Mouse (Mus musculus): Measurements from ENCODE around the gene Fgfr1op2.

Fgfr1op2 gene

DNA sequence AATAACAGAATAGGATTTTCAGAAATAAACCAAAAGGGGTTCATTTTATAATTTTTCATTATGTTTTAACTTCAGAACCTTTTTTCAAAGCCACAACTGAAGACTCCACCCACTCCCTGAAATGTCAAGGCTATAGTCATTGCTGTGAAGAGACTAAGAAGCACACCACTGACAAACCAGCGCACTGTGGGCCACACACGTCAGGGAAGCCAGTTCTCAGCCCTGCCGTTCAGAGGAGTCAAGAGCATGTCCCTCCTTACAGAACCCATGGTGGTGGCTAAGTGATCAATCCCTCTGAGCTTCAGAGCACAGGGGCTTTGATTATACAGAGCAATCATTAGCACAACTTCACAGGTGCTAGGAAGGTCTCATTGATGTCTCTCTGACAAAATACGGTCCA lies 25.6 kb downstream of the Fgfr1op2 start:
- DNase-seq (ENCODE audit: low spot score in 2 of 2): no peak

DNA sequence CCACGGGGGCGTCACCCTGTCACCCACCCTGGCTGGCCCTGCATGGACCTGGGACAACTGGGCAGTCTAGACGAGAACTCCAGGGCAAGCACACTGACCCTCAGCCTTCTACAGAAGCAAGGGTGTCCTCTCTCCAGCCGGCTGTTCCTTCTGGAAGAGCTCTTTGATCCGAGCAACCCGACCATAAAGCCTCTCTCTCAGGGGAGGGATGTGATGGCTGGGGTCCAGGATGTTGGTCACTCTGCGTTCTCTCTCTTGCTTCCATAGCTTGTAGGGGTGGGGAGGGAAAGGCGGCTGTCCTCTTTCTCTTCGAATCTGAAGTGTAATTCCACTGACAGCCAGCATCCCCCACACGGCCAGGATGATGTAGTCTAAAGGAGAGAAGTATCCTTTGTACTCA lies 26.6 kb downstream of the Fgfr1op2 start:
- DNase-seq (ENCODE audit: low spot score in 2 of 2): peak in 1 of 2 experiments; percentile 11

DNA sequence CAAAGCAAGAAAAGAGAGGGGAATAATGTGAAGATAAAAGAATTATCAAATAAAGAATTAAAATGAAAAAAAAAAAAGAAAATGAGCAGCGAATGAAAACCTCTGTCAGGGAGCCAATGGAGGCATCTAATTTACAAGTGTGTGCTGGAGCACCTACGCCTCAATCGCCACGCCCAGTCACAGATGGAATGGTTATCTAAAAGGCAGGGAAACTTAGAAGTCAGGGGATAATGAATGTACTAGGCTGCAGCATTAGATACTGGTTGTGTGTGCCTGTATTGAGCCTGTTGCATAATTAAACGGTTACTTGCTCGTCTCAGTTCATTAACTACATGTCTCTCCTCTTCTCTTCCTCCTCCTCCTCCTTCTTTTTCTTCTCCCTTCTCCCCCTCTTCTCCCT lies 34.4 kb downstream of the Fgfr1op2 start:
- no peak for DNase-seq (ENCODE audit: low spot score in 2 of 2)

DNA sequence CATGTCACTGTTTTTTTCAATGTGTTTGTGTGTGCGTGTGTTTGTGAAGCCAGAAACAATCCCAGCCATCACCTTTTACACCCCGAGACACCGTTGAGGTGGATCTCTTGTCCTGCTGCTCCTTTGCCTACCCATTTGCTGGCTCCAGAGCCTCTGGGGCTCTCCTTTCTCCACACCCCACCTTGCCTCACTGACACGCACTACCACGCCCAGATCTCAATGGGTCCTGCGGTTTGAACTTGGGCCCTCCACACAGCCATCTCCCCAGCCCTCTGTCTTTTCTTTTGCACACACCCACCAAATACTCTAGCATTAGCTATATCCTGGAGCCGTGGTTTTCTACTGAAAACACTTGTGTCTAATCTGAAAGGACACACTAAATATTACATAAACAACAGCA lies 34.9 kb downstream of the Fgfr1op2 start:
- DNase-seq (ENCODE audit: low spot score in 2 of 2): no peak

DNA sequence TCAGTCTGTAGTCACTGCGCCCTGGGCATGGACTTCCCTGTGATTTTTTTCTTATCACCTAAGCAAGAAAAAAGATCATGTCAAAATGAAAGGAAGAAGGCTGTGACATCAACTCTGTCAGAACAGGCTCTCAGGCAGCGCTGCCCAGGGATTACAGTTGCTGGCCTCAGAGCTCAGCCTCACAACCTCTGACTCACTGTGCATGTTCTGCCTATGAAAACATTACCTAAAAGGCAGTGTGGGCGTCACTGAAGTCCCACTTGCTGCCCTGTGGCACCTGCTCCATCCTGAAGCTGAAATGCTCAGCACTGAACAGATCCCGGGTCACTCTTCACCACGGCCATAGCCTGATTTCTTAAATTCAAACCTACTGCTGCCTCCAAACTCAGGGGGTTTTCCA lies 35.7 kb downstream of the Fgfr1op2 start:
- no peak for DNase-seq (ENCODE audit: low spot score in 2 of 2)

DNA sequence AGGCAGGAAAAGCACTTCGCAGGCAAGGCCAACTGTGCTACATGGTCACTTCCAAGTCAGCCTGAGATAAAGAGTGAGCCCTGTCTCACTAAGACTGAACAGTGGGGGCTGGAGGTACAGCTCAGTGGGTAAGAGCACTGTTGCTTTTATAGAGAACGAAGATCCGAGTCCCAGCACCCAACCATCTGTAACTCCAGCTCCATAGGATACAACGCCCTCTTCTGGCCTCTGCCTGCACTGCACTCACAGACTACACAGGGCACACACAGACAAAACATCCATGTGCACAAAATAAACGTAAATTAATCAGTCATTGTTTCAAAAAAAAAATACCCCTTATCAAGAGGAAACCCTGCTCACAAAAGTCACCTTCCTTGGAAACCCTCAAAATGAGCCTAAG lies 36.9 kb downstream of the Fgfr1op2 start:
- DNase-seq (ENCODE audit: low spot score in 2 of 2): no peak

DNA sequence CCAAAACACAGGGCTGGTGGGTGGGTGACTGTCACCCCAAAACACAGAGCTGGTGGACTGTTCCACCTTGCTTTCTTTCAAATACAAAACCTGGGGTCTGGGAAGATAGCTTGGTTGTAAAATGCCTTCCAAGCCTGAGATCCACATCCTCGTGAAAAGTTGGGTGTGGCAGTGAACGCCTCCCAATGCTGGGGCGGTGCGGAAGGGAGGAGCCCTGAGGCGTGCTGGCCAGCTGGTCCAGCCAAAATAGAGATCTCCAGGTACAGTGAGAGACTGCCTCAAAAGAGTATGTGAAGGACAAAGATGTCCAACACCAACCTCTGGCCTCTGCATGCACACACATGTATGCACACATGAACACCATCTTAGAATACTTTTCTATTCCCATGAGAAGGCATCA lies 37.5 kb downstream of the Fgfr1op2 start:
- DNase-seq (ENCODE audit: low spot score in 2 of 2): no peak

DNA sequence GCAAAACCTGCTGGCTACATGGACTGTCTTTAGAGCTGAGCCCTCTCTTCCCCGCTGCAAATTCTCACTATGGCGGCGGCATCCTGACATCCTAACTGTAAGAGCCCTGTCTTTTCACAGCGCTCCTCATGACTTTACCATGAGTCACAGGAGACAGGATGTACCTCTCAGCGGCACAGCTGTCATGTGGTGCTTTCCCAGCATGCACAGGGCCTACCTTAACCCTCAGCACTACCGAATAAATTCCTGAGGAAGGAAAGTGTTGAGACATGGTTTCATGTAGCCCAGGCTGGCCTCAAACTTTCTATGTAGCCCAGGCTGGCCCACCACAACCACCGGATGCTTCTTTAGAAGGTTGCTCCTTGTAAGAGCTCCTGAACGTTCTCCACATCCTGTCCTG lies 38.9 kb downstream of the Fgfr1op2 start:
- DNase-seq (ENCODE audit: low spot score in 2 of 2): no peak

DNA sequence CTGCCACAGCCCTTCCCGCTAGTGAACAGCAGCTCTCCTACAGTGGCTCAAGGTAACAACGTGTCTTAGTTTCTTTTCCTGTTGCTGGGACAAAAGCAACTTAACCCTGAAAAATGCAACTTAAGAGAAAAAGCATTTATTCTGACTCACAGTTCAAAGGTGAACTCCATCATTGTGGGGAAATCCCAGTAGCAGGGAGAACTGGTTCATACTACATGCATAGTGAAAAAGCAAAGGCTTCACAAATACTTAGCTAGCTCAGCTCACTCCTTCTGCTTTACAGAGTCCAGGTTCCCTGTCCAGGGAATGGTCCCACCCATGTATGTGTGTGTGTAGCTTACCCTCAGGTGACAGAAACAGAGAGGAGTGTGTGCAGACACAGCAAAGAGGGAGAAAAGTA lies 39.7 kb downstream of the Fgfr1op2 start:
- DNase-seq (ENCODE audit: low spot score in 2 of 2): no peak

DNA sequence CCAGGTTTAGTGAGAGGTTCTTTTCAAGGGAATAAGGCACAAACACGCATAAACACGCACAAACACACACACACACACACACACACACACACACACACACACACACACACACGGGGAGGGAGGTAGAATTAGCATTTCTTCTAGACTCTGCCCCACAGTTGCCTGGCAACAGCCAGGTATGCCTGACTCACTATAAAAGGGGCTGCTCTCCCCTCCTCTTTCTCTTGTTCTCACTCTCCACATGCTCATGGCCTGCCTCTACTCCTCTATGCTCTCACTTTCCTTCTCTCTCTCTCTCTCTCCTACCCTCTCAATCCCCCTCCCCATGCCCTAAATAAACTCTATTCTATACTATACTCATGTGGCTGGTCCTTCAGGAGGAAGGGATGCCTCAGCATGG lies 51.1 kb downstream of the Fgfr1op2 start:
- DNase-seq (ENCODE audit: low spot score in 2 of 2): no peak

DNA sequence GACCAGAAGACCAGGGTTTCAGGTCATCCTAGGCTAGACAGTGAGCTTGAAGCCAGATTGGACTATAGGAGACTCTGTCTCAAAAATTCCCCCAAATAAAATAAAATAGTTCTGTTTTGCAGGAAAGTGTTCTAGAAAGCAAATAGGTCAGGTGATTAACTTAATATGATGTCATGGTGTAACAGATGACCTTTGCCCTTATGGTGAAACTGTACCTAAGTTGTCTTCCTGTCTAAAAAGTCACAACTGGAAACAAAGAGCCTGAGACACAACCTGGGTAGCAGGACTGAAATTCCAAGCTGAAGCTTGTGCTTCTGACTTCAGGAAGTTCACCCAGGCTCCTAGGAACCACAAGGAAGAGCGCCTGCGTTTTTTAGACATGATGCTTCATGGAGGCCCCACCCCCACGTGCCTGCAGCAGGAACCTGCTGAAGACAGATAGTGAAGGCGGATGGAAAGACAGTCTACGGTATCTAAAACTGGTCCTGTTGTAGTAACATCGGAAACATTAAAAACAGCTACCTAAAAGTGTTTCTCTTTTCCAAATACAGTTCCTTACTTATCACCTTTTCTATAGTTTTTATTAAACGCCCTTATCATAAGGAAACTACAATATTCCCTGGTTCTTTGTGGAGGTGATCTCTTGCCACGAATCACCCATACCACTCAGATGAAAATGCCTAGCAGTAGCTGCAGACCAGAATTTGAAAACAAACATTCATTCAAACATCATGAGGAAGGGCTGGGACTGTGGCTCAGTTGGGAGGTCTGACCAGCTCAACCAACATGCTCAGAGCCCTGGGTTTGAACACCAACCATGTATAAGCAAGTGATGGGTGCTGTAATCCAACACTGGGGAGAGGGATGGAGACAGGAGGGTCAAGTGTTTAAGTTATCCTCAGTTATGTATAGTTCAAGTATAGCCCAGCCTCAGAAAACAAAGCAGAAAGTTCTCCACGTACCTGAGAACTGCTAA lies 53.1 kb downstream of the Fgfr1op2 start:
- no peak for DNase-seq (ENCODE audit: low spot score in 2 of 2)

DNA sequence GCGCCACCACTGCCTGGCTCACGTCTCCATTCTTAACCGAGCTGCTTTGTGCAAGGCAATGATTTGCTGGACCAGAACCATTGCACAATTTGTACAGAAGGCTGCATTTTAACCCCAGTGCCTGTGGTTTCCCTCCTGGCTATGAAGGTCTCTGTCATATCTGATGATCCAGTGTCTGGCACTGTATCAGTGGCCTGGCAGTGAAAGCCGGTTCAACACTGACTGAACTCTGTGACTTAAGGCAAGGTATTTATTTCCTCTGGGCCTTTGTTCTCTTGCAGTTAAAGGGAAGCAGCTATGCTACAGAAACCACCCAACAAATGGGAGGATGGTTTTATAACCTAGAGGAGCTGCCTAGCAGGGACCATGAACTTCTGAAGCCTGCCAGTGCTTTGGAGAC lies 54.0 kb downstream of the Fgfr1op2 start:
- no peak for DNase-seq (ENCODE audit: low spot score in 2 of 2)

DNA sequence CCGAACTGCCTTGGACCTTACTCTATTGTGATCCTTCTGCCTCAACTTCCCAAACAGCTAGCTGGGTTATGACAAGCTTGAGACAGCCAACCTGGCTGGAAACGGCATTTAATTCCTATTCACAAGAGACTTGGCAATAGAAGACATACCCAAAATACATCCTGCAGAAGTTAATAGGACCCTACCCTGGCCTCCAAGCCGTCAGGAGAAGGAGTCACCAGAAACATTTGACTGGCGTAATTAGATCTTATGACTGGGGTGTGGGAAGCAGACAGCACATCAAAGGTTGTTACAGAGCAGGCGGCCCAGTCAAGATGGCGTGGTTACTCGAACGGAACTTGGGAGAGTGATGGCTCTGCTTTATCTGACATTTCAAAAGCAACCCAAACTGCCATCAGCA lies 54.8 kb downstream of the Fgfr1op2 start:
- no peak for DNase-seq (ENCODE audit: low spot score in 2 of 2)

DNA sequence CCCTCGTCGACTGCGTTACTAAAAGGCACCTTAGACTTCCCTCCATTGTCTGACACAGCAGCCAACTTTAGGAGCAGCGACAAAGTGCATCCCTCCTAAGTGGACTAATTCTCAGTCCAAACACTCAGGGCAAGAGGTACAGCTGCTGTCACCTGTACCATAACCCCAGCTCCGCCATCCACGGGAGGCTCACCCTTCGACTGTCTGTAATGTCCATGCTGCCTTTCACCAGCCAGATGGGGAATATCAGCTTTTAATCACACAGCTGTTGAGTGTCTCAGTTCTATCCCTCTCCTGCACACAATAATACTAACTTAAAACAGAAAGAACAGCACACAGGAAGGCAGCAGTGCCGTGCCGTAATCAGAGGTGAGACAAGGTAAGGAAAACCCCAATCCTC lies 55.4 kb downstream of the Fgfr1op2 start:
- no peak for DNase-seq (ENCODE audit: low spot score in 2 of 2)

DNA sequence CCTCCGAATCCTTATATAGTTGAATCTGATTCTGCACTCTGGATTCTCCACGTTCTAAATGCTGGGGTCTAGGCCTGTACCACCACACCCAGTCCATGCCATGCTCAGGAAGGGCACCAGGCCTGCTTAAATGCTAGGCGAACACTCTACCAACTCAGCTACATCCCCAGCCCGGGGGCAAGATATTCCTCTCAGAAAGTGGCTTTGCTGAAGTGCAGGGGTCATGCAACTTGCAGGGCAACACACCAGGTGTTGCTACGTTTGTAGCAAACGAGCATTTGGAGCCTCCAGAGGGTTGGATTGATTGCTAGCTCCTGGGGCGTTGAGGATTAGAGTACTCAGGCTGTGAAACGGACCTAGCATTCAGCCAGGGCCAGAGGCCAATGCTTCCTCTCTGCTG lies 56.1 kb downstream of the Fgfr1op2 start:
- no peak for DNase-seq (ENCODE audit: low spot score in 2 of 2)

DNA sequence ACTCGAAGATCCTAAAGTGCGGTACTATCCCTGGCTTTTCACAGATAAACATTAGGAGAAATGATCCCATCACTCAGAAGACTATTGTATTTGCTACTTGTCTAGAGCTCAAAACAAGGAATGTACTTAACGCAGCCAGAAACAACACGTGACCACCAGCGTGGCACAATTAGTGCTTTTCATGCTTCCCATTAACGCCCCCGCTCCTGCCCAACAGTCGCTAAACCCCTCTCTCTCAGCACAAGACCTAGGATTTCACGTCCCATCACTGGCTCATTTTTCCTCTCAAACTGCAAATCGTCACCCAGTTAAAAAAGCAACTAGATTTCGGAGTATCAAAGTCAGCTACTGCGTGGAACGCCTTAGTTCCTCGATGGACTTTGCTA lies 56.6 kb downstream of the Fgfr1op2 start:
- peak in 1 of 2 experiments; percentile 9 for DNase-seq (ENCODE audit: low spot score in 2 of 2)

DNA sequence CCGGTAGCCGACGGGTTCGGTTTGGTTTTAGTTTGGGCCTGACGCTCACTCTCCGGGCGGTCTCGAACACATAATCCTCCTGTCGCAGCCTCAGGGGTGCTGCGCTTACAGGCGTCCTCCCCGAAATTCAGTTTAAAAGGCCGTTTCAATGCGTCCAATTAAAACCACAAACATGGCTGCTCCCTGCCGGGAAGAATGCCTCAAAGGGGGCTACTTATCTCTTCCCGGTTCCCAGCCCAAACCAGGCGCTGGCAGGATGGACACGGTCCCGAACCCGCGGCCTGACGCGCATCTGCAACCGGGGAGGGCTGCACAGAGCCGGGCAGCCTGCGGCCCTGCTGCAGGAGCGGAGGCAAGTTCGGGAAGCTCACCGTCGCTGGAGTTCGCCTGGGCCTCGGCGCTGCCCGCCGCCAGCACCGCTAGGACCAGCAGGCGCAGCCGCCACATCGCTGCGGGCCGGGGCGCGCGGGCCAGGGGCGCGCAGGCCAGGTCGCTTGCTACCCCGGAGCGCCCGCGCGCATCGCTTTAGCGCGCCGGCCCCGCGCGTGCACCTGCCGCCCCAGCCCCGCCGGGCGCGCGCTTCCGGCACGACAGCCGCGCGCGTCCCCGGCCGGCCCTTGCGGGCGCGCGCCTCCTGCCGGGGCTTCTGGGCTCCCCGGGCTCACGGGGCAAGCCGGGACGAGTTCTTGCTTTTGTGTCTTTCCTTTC lies 57.2 kb downstream of the Fgfr1op2 start:
- peak; percentile 39 to 76 for DNase-seq (ENCODE audit: low spot score in 2 of 2)

DNA sequence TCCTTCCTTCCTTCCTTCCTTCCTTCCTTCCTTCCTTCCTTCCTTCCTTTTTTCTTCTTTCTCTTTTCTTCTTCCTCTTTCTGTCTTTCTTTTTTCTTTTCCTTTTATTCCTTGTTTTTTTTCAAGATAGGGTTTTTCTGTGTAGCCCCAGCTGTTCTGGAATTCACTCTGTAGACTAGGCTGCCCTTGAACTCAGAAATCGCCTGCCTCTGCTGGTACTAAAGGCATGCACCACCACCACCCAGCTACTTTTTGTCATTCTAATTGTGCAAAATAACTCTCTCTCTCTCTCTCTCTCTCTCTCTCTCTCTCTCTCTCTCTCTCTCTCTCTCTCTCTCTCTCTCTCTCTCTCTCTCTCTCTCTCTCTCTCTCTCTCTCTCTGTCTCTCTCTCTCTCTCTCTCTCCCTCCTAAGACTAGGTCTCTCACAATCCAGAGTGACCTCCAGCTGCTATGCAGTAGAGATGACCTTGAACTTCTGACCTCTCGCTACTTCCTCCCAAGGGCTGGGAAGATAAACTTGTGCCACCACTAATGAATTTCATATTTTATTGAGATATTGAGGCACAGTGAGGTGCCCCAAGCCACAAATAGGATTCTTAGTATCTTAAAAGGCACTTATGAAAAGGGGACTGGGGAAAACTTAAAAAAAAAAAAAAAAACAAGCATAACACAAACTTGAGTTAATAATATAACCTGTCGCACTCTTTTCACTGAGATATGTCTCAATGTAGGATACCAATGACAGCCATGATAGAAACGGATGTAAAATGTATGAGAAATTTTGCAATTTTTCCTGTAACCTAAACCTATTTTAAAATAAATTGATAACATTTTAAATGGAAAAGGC lies 58.0 kb downstream of the Fgfr1op2 start:
- no peak for DNase-seq (ENCODE audit: low spot score in 2 of 2)

DNA sequence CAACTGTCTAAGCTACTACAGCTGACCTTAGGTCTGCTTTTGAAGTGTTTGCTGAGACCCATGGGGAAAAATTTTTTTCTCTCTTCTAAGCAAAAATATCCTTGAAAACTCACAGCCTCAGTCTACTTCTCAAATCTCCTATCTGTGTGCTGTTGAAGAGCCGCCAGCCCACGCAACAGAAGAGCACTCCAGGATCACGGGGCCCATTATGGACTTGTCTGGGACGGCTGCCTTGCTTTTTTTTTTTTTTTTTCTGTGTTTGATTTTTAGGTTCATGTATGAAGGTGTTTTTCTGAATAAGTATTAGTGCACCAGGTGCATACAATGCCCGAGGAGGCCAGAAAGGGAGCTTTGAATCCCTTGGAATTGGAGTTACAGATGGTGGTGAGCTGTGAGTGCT lies 59.5 kb downstream of the Fgfr1op2 start:
- no peak for DNase-seq (ENCODE audit: low spot score in 2 of 2)

DNA sequence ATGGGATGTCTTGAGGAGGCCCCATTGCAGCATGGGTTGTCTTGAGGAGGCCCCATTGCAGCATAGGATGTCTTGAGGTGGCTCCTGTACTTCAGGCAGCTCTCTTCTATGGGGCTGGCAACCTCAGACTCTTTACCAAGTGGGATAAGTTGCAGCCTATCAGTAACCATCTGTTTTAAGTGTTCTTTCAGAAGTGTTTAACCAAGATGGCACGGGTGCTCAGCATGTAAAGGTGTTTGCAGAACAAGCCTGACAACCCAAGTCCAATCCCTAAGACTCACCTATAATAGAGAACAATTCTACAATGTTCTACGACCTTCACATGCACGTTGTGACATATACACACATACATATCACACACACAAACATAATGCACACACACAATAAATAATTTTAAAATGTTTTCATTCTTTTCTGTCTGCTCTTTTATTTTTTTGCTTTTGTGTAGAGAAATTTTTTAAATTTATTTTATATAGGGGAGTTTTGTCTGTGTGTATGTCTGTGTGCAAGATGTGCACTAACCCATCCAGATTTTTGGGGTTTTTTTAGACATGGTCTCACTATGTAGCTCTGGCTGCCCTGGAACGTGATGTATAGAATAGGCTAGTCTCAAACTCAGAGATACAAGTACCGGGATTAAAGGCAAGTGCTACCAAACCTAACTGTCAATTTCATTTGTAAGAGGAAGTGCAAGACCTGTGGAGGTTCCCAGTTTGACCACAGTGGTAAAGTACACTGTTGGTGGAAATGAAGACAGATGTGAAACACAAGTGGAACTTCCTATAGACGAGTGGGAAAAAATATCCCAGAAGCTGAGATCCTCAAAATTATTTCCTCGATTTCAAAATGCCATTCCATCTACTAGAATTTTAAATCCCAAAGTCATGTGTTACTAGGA lies 63.3 kb downstream of the Fgfr1op2 start:
- DNase-seq (ENCODE audit: low spot score in 2 of 2): no peak

DNA sequence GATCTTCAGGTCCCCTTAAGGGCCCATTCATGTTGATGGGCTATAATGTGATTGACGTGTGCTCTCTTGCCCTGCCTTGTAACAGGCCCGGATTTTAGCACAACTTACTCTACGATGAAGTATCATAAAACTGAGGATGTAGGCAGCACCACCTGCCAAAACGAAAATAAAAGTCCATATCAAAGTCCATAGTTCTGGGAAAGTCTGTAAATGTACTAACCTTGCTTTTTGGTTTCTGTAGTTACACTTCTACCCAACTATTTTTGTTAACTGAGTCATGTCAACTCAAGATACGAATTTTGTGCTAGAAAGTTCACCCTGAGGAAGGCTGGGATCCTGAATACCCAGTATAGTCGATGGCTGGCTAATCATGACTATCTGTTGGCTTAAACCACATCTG lies 64.0 kb downstream of the Fgfr1op2 start:
- DNase-seq (ENCODE audit: low spot score in 2 of 2): no peak
